Comparison of ENCODE assay signal across 8 mouse cellular contexts in genomic region chr1:161250604-161251416, GRCm38 (mm10). TPM values are rescaled to one million over a fixed set of nuclear protein-coding genes. Genes with fewer than 3 reads are reported as not detected.
DNase-seq lines count a peak whose midpoint lies in the region; ATAC-seq and TF ChIP-seq lines count a peak whose summit lies in the region.

Prdx6 (minus strand) TSS chr1:161251219.

- peak; percentile 80 for DNase-seq in B cell, adult 2 months
- peak; percentile 92 for DNase-seq in brain, adult 2 months (ENCODE audit: low read depth, low spot score)
- DNase-seq in heart, adult 9 months (ENCODE audit: low spot score in 2 of 2), result peak; percentile 78 to 81
- peak; percentile 95 for DNase-seq in liver
- DNase-seq in monocyte, adult 2 months (ENCODE audit: low read depth in 1 of 2, low spot score in 2 of 2), result peak; percentile 50 to 73
- DNase-seq in spleen, postnatal 14 days (ENCODE audit: low spot score in 2 of 2), result peak; percentile 59 to 68

- H3K4me2 ChIP-seq in kidney, embryonic 14.5 days (replicated peaks; ENCODE audit: low read depth, low read length), result peak within 1 kb of the TSS; percentile 82

- H3K27me3 ChIP-seq in kidney, embryonic 14.5 days (ENCODE audit: control insufficient read depth, insufficient read depth, low read length), result no peaks in the 10 kb centered on the region

- no peaks in the 10 kb centered on the region for H3K9me3 ChIP-seq in kidney, embryonic 14.5 days (ENCODE audit: control insufficient read depth, low read length)

- ATAC-seq in kidney, embryonic 14.5 days (ENCODE audit: low FRiP score, low TSS enrichment), result peak; percentile 97

- TF ChIP-seq POLR2A in embryonic fibroblast, embryonic 13.5 days (IDR thresholded peaks at IDR 0.05; ENCODE audit: low read depth, low read length), result peak; percentile 98

- H3K4me1 ChIP-seq in embryonic fibroblast, embryonic 13.5 days (ENCODE audit: control insufficient read depth, insufficient read depth, low read length), result peaks cover 11% of the 10 kb centered on the region
- peaks cover 15% of the 10 kb centered on the region; the same call in 1 of the 2 replicates for H3K4me1 ChIP-seq in kidney, embryonic 14.5 days (ENCODE audit: control insufficient read depth, insufficient read depth, low read length)

- TF ChIP-seq CTCF in embryonic fibroblast, embryonic 13.5 days (IDR thresholded peaks at IDR 0.05; ENCODE audit: borderline replicate concordance, insufficient read depth, low read length), result no peak

- H3K27ac ChIP-seq in embryonic fibroblast, embryonic 13.5 days (ENCODE audit: insufficient read depth, low read length), result peak within 1 kb of the TSS; percentile 70
- peak within 1 kb of the TSS; percentile 74; the same call in 1 of the 2 replicates for H3K27ac ChIP-seq in kidney, embryonic 14.5 days (ENCODE audit: low read depth, low read length)

- peaks cover 14% of the 10 kb centered on the region for H3K36me3 ChIP-seq in kidney, embryonic 14.5 days (ENCODE audit: control insufficient read depth, insufficient read depth, low read length)

- H3K9ac ChIP-seq in kidney, embryonic 14.5 days (ENCODE audit: low read depth, low read length), result peak within 1 kb of the TSS; percentile 91

- under 1% methylated on average over 66 of the region's 66 CpGs for WGBS in kidney, embryonic 14.5 days

- H3K4me3 ChIP-seq in embryonic fibroblast, embryonic 13.5 days (ENCODE audit: insufficient read depth, low read length), result peak within 1 kb of the TSS; percentile 90
- peak within 1 kb of the TSS; percentile 94 for H3K4me3 ChIP-seq in kidney, embryonic 14.5 days (ENCODE audit: low read length)

RNA-seq across cellular contexts. Expression of gene Prdx6, which starts in this region (rescaled TPM):
- polyA plus RNA-seq in embryonic fibroblast, embryonic 13.5 days (2011; ENCODE audit: insufficient read length, low read depth, missing spikeins), result 160 and 203 TPM in 2 replicates
- 526 and 601 TPM in 2 replicates for polyA plus RNA-seq in kidney, embryonic 14.5 days (2014; fragmentation: Nextera tagmentation; extraction: Ambion mirVana)

Comparison
In these comparisons a context has a peak if more than half of its experiments do, and no peak if none do; other contexts are left out.
1. Peak in every context shown above with its lines: DNase-seq, ATAC-seq, H3K4me3 ChIP-seq and H3K27ac ChIP-seq.